Mouse (Mus musculus) cerebellum, postnatal 14 days (tissue): Measurements from ENCODE around the gene Samd7.
"Not testable (repeated sequence)": the region's sequence is repeated elsewhere in the genome, so short reads cannot be mapped to it uniquely, and the experiment has no call there.

Experiments used
- DNase-seq, 2 experiments: peaks; one replicate each; pipeline ENCODE4 v3.0.0; 2021; ENCODE audit warnings: mixed read lengths in 2 of 2

Samd7 gene

GRCm38 (mm10) chr3:30746006-30746405, at the start of gene Samd7:
Samd7 (plus strand) TSS chr3:30746293.
- no peak for DNase-seq

- DNase-seq: peak; percentile 75 to 80
Observed at GRCm38 (mm10) chr3:30696346-30696745, 49.7 kb upstream of the Samd7 start.

- DNase-seq: no peak
Observed at GRCm38 (mm10) chr3:30697891-30698290, 48.2 kb upstream of the Samd7 start.

GRCm38 (mm10) chr3:30699711-30700505, 46.2 kb upstream of the Samd7 start, which contains the start of gene Lrrc31:
Lrrc31 (minus strand) TSS chr3:30699843.
- DNase-seq: not testable (repeated sequence)

GRCm38 (mm10) chr3:30705977-30706376, 40.1 kb upstream of the Samd7 start:
- DNase-seq: no peak

GRCm38 (mm10) chr3:30706614-30707276, 39.3 kb upstream of the Samd7 start:
- no peak for DNase-seq

- DNase-seq: no peak
Observed at GRCm38 (mm10) chr3:30710191-30710590, 35.9 kb upstream of the Samd7 start.

- DNase-seq: no peak
Observed at GRCm38 (mm10) chr3:30713334-30713733, 32.8 kb upstream of the Samd7 start.

GRCm38 (mm10) chr3:30718649-30719048, 27.4 kb upstream of the Samd7 start:
- DNase-seq: no peak

- no peak for DNase-seq
Observed at GRCm38 (mm10) chr3:30722036-30722435, 24.1 kb upstream of the Samd7 start.

- DNase-seq: no peak
Observed at GRCm38 (mm10) chr3:30722461-30722860, 23.6 kb upstream of the Samd7 start.

GRCm38 (mm10) chr3:30723179-30723578, 22.9 kb upstream of the Samd7 start:
- peak in 1 of 2 experiments; percentile 14 for DNase-seq

- DNase-seq: no peak
Observed at GRCm38 (mm10) chr3:30724105-30724824, 21.8 kb upstream of the Samd7 start.

GRCm38 (mm10) chr3:30724848-30725465, 21.1 kb upstream of the Samd7 start:
- DNase-seq: no peak

GRCm38 (mm10) chr3:30725514-30725913, 20.6 kb upstream of the Samd7 start:
- DNase-seq: peak in 1 of 2 experiments; percentile 25

GRCm38 (mm10) chr3:30727209-30727608, 18.9 kb upstream of the Samd7 start:
- DNase-seq: no peak

GRCm38 (mm10) chr3:30729046-30729445, 17.0 kb upstream of the Samd7 start:
- no peak for DNase-seq

- peak; percentile 24 to 25 for DNase-seq
Observed at GRCm38 (mm10) chr3:30736809-30737208, 9.3 kb upstream of the Samd7 start.

GRCm38 (mm10) chr3:30741306-30741705, 4.8 kb upstream of the Samd7 start:
- peak; percentile 84 to 87 for DNase-seq

GRCm38 (mm10) chr3:30742891-30743290, 3.2 kb upstream of the Samd7 start:
- DNase-seq: no peak

GRCm38 (mm10) chr3:30748316-30748715, 2.2 kb downstream of the Samd7 start:
- DNase-seq: no peak

- DNase-seq: no peak
Observed at GRCm38 (mm10) chr3:30754696-30755095, 8.6 kb downstream of the Samd7 start.

GRCm38 (mm10) chr3:30764877-30765276, 18.8 kb downstream of the Samd7 start:
- DNase-seq: no peak
